Mouse (Mus musculus) myocyte (in vitro differentiated cells): ENCODE measurements around the gene Gramd2. TPM values are rescaled to one million over a fixed set of nuclear protein-coding genes. Genes with fewer than 3 reads are reported as not detected.

Experiments
- H3K27me3 ChIP-seq: one replicate; pipeline ENCODE4 v1.6.1; 2011; ENCODE audit not compliant: control insufficient read depth, insufficient read depth, insufficient read length
- H3K36me3 ChIP-seq: one replicate; pipeline ENCODE4 v1.6.1; 2011; ENCODE audit not compliant: control insufficient read depth, insufficient read depth
- H3K4me2 ChIP-seq: one replicate; pipeline ENCODE4 v1.6.1; 2011; ENCODE audit warnings: low read depth, control low read depth
- H3K4me3 ChIP-seq: one replicate; pipeline ENCODE4 v1.5.1; 2011; ENCODE audit warnings: mild to moderate bottlenecking, control low read depth, moderate library complexity
- H3K79me2 ChIP-seq: one replicate; pipeline ENCODE4 v1.6.1; 2011; ENCODE audit not compliant: control insufficient read depth, insufficient read depth
- H3ac ChIP-seq: one replicate; pipeline ENCODE4 v1.6.1; 2011; ENCODE audit not compliant: control insufficient read depth, insufficient read length
- CEBPB ChIP-seq: IDR thresholded peaks from 2 replicates; pipeline ENCODE4 v1.6.1; 2011; ENCODE audit warnings: mild to moderate bottlenecking, moderate library complexity; ENCODE audit not compliant: poor library complexity, insufficient read depth, severe bottlenecking
- E2F4 ChIP-seq: IDR thresholded peaks from one replicate; pipeline ENCODE4 v1.6.1; 2011; ENCODE audit warnings: mild to moderate bottlenecking, control low read depth, moderate library complexity; ENCODE audit not compliant: insufficient read depth
- MAX ChIP-seq: IDR thresholded peaks from one replicate; pipeline ENCODE4 v1.6.1; 2011; ENCODE audit warnings: low read depth, mild to moderate bottlenecking, control low read depth
- MYOD1 ChIP-seq, 3 experiments: IDR thresholded peaks; one replicate each; pipeline ENCODE4 v1.6.1; 2011; ENCODE audit warnings: control low read depth in 2 of 3, low read depth in 2 of 3, mild to moderate bottlenecking in 2 of 3, moderate library complexity in 1 of 3; ENCODE audit not compliant: insufficient read length in 2 of 3, control insufficient read depth in 1 of 3
- MYOG ChIP-seq, 3 experiments: IDR thresholded peaks; one replicate each; pipeline ENCODE4 v1.6.1; 2011; ENCODE audit warnings: control low read depth in 2 of 3, low read depth in 2 of 3, mild to moderate bottlenecking in 2 of 3; ENCODE audit not compliant: insufficient read length in 2 of 3, control insufficient read depth in 1 of 3, insufficient read depth in 1 of 3
- POLR2A ChIP-seq: IDR thresholded peaks from one replicate; pipeline ENCODE4 v1.6.1; 2011; ENCODE audit warnings: low read depth, mild to moderate bottlenecking, control low read depth, moderate library complexity; ENCODE audit not compliant: insufficient read length
- POLR2AphosphoS2 ChIP-seq: IDR thresholded peaks from one replicate; pipeline ENCODE4 v1.6.1; 2011; ENCODE audit warnings: low read depth, control low read depth; ENCODE audit not compliant: insufficient read length
- REST ChIP-seq: IDR thresholded peaks from one replicate; pipeline ENCODE4 v1.6.1; 2011; ENCODE audit warnings: mild to moderate bottlenecking, control low read depth, moderate library complexity; ENCODE audit not compliant: insufficient read depth, insufficient read length
- SRF ChIP-seq: IDR thresholded peaks from one replicate; pipeline ENCODE4 v1.6.1; 2011; ENCODE audit warnings: low read depth; ENCODE audit not compliant: control insufficient read depth, insufficient read length
- TCF12 ChIP-seq: IDR thresholded peaks from one replicate; pipeline ENCODE4 v1.6.1; 2011; ENCODE audit warnings: mild to moderate bottlenecking, control low read depth; ENCODE audit not compliant: poor library complexity, insufficient read depth, severe bottlenecking
- TCF3 ChIP-seq: IDR thresholded peaks from one replicate; pipeline ENCODE4 v1.6.1; 2011; ENCODE audit warnings: low read depth, control low read depth; ENCODE audit not compliant: insufficient read length
- USF1 ChIP-seq: IDR thresholded peaks from one replicate; pipeline ENCODE4 v1.6.1; 2011; ENCODE audit warnings: low read depth, mild to moderate bottlenecking, control low read depth, moderate library complexity
- polyA plus RNA-seq: library from polyadenylated mRNA; unstranded; fragments of >200 nt; fragmentation: generic; extraction: Trizol; gene quantifications from one replicate; pipeline ENCODE4 v1.2.1, GENCODE M21; 2012; ENCODE audit warnings: missing spikeins

The Gramd2 gene
- polyA plus RNA-seq, 1 experiment, result 1.5 TPM

- H3K79me2 ChIP-seq, result no peaks in the 10 kb centered on the region
- no peaks in the 10 kb centered on the region for H3K27me3 ChIP-seq
- H3ac ChIP-seq, result no peak overlapping the region
- H3K4me2 ChIP-seq, result no peak overlapping the region
- no peak for TF ChIP-seq USF1
- no peak for TF ChIP-seq POLR2A
- no peak for TF ChIP-seq E2F4
- no peak for TF ChIP-seq REST
- TF ChIP-seq CEBPB, result no peak
- no peak for TF ChIP-seq MYOD1 (IDR thresholded peaks at IDR 0.05; ENCODE audit: control insufficient read depth in 1 of 3, insufficient read length in 2 of 3, low read depth in 2 of 3)
- no peak for TF ChIP-seq MAX
- TF ChIP-seq MYOG (IDR thresholded peaks at IDR 0.05; ENCODE audit: control insufficient read depth in 1 of 3, insufficient read depth in 1 of 3, insufficient read length in 2 of 3, low read depth in 2 of 3), result no peak
- no peak for TF ChIP-seq POLR2AphosphoS2
- H3K36me3 ChIP-seq, result no peaks in the 10 kb centered on the region
- no peak overlapping the region for H3K4me3 ChIP-seq
Measured at GRCm38 (mm10) chr9:59706850-59707825, 27.2 kb downstream of the Gramd2 start.

GRCm38 (mm10) chr9:59709225-59709624 lies 29.3 kb downstream of the Gramd2 start:
- H3ac ChIP-seq, result no peak overlapping the region
- no peaks in the 10 kb centered on the region for H3K27me3 ChIP-seq
- TF ChIP-seq MYOG (IDR thresholded peaks at IDR 0.05; ENCODE audit: control insufficient read depth in 1 of 3, insufficient read depth in 1 of 3, insufficient read length in 2 of 3, low read depth in 2 of 3) (no peak), TCF3 (no peak), POLR2AphosphoS2 (no peak), MAX (no peak), POLR2A (no peak), E2F4 (no peak), MYOD1 (IDR thresholded peaks at IDR 0.05; ENCODE audit: control insufficient read depth in 1 of 3, insufficient read length in 2 of 3, low read depth in 2 of 3) (no peak), TCF12 (no peak), USF1 (no peak), SRF (no peak), REST (no peak), CEBPB (no peak)
- no peaks in the 10 kb centered on the region for H3K79me2 ChIP-seq
- no peaks in the 10 kb centered on the region for H3K36me3 ChIP-seq
- no peak overlapping the region for H3K4me3 ChIP-seq
- H3K4me2 ChIP-seq, result no peak overlapping the region

- Histone ChIP-seq H3K4me3 (no peak overlapping the region), H3K36me3 (no peaks in the 10 kb centered on the region), H3K4me2 (no peak overlapping the region), H3ac (no peak overlapping the region), H3K27me3 (no peaks in the 10 kb centered on the region), H3K79me2 (no peaks in the 10 kb centered on the region)
- TF ChIP-seq TCF12, result no peak
- no peak for TF ChIP-seq MAX
- TF ChIP-seq CEBPB, result no peak
Measured at GRCm38 (mm10) chr9:59716275-59716898, 36.4 kb downstream of the Gramd2 start.

- no peaks in the 10 kb centered on the region for H3K36me3 ChIP-seq
- no peaks in the 10 kb centered on the region for H3K79me2 ChIP-seq
Measured at GRCm38 (mm10) chr9:59718237-59718636, 38.3 kb downstream of the Gramd2 start.

More at GRCm38 (mm10) chr9:59718237-59718636, 38.3 kb downstream of the Gramd2 start:
- Histone ChIP-seq H3K27me3 (no peaks in the 10 kb centered on the region), H3K4me3 (no peak overlapping the region), H3K4me2 (no peak overlapping the region), H3ac (no peak overlapping the region)
- TF ChIP-seq MYOD1 (IDR thresholded peaks at IDR 0.05; ENCODE audit: control insufficient read depth in 1 of 3, insufficient read length in 2 of 3, low read depth in 2 of 3), result no peak
- TF ChIP-seq POLR2A, result no peak
- no peak for TF ChIP-seq TCF3
- TF ChIP-seq REST, result no peak
- no peak for TF ChIP-seq POLR2AphosphoS2
- TF ChIP-seq SRF, result no peak
- TF ChIP-seq MYOG (IDR thresholded peaks at IDR 0.05; ENCODE audit: control insufficient read depth in 1 of 3, insufficient read depth in 1 of 3, insufficient read length in 2 of 3, low read depth in 2 of 3), result no peak
- TF ChIP-seq CEBPB, result no peak
- TF ChIP-seq TCF12, result no peak
